Mouse (Mus musculus) gastrocnemius, postnatal 4 days (tissue): ENCODE measurements at regions not wholly inside any gene's neighbourhood (a gene's known extent, or its start where the extent isn't known, plus 50 kb on each side); places are given as distances from the start of the nearest gene placed in this dataset.
A peak's percentile ranks its signal among the peaks of the same experiment; 100 is the strongest.
"Not testable (repeated sequence)": the region's sequence is repeated elsewhere in the genome, so short reads cannot be mapped to it uniquely, and the experiment has no call there.

ENCODE experiments used
- DNase-seq, 2 experiments: peaks; one replicate each; pipeline ENCODE4 v3.0.0; 2021 to 2022; ENCODE audit warnings: low spot score in 2 of 2, mixed read lengths in 2 of 2

GRCm38 (mm10) chrX:14792261-14792660, 581.3 kb downstream of the H2al1n start:
- not testable (repeated sequence) for DNase-seq

GRCm38 (mm10) chrX:14835862-14836261, 624.9 kb downstream of the H2al1n start:
- DNase-seq, result no peak

DNA sequence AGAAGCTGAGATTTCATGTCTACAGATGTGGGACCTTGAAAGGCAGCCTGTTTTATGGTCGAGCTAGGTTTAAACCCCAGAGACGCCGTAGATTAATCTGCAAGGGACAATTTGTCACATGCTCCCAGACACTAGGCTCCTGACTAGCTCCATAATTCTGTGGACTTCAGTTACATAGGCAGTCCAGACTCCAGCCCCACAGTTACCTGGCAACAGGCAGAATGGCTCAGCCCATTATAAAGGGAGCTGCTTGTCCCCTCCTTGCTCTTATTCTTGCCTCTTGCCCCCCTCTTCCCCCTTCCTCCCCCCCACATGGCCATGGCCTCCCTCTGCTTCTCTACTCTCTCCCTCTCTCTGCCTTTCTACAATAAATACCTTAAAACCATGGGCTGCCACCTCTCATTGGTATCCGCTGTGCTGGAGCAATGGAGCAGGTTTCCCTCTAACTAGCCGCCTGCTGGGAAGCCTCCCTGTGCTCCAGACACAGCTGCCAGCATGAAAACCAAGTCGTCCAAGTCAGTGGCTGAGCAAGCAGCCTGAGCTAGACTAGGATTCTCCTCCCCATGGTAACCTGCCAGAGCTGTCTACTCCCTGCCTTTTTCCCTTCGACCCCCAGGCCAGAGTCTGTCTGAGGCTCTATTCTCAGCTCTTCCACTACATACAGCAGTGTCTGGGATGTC, 628.9 kb downstream of the H2al1n start:
- DNase-seq, result peak in 1 of 2 experiments; percentile 6

GRCm38 (mm10) chrX:14840420-14840757, 629.4 kb downstream of the H2al1n start:
- no peak for DNase-seq

- no peak for DNase-seq
These were observed 634.4 kb downstream of the H2al1n start for GRCm38 (mm10) chrX:14845353-14845752.

- peak in 1 of 2 experiments; percentile 4 for DNase-seq
These were observed 673.7 kb downstream of the H2al1n start for GRCm38 (mm10) chrX:14884612-14885011.
